In genomic region chr16:80212769-80213168, GRCm38 (mm10) we compare ENCODE assay signal across 24 mouse cellular contexts.
DNase-seq lines count a peak whose midpoint lies in the region; ATAC-seq and TF ChIP-seq lines count a peak whose summit lies in the region.
"Had no signal": no experiment of that assay in that cellular context is flagged by ENCODE, and none has a peak within 500 bp of the region (broad histone marks: within the 10 kb centered on the region; RNA-seq: fewer than 3 reads in every experiment).

No protein-coding gene starts in this region.

- no peak overlapping the region for H3K4me3 ChIP-seq in liver, postnatal 0 days (ENCODE audit: low read depth, low read length)
- H3K4me3 ChIP-seq: gastrocnemius, adult 2 months; heart, embryonic 15.5 days; midbrain, embryonic 15.5 days had no signal

- no peak for ATAC-seq in liver, postnatal 0 days
- ATAC-seq: CD4-positive, CD25-positive, alpha-beta regulatory T cell, adult 4 months; forebrain, embryonic 14.5 days; hindbrain, embryonic 16.5 days; midbrain, embryonic 15.5 days had no signal

- DNase-seq in brain, adult 2 months (ENCODE audit: low read depth, low spot score) = peak; percentile 21
- peak; percentile 45 to 47 for DNase-seq in cerebellum, adult 18-20 months
- DNase-seq in cerebellum, postnatal 10 days = peak; percentile 81 to 82
- DNase-seq in gonadal fat pad, adult 2 months (ENCODE audit: low read depth) = peak; percentile 42
- no peak for DNase-seq in spleen, postnatal 36 days (ENCODE audit: low spot score in 2 of 2)
- DNase-seq in liver, postnatal 0 days = no peak
- DNase-seq in frontal cortex, postnatal 10 days (ENCODE audit: low spot score in 2 of 2) = no peak
- DNase-seq: adrenal gland, postnatal 25 days; gastrocnemius, adult 2 months; kidney, adult 2 months; kidney, postnatal 4 days; layer of hippocampus, postnatal 36 days; liver; lung, embryonic 14.5 days; lung, postnatal 14 days; right cerebral cortex, adult 18-20 months; thymus, postnatal 4 days had no signal

- no peak overlapping the region for H3K9ac ChIP-seq in liver, postnatal 0 days (replicated peaks)
- H3K9ac ChIP-seq: heart, embryonic 15.5 days; liver, embryonic 14.5 days; lung, embryonic 14.5 days; midbrain, embryonic 15.5 days had no signal

- no peak for TF ChIP-seq EP300 in liver, postnatal 0 days (IDR thresholded peaks at IDR 0.05; ENCODE audit: low read depth)

- TF ChIP-seq CTCF in liver, postnatal 0 days (IDR thresholded peaks at IDR 0.05; ENCODE audit: low read depth) = no peak

- no peaks in the 10 kb centered on the region for H3K36me3 ChIP-seq in liver, postnatal 0 days (replicated peaks; ENCODE audit: insufficient read depth, low read length)
- H3K36me3 ChIP-seq: heart, embryonic 15.5 days; midbrain, embryonic 15.5 days had no signal

- H3K4me1 ChIP-seq in liver, postnatal 0 days (ENCODE audit: insufficient read depth) = no peaks in the 10 kb centered on the region
- H3K4me1 ChIP-seq: heart, embryonic 15.5 days; midbrain, embryonic 15.5 days had no signal

- H3K27ac ChIP-seq in liver, postnatal 0 days (ENCODE audit: low read depth) = no peak overlapping the region
- H3K27ac ChIP-seq: gastrocnemius, adult 2 months; heart, embryonic 15.5 days; kidney, postnatal 0 days; liver, embryonic 14.5 days; midbrain, embryonic 15.5 days had no signal

- no peak overlapping the region for H3K4me2 ChIP-seq in liver, postnatal 0 days (ENCODE audit: low read depth, low read length)
- H3K4me2 ChIP-seq: heart, embryonic 15.5 days; lung, embryonic 14.5 days; midbrain, embryonic 15.5 days had no signal

- no peaks in the 10 kb centered on the region for H3K27me3 ChIP-seq in liver, postnatal 0 days (ENCODE audit: insufficient read depth, low read length)
- H3K27me3 ChIP-seq: heart, embryonic 15.5 days; midbrain, embryonic 15.5 days had no signal

- H3K9me3 ChIP-seq in liver, postnatal 0 days (ENCODE audit: low read length) = no peaks in the 10 kb centered on the region
- H3K9me3 ChIP-seq: heart, embryonic 15.5 days; midbrain, embryonic 15.5 days had no signal

Comparison
In these comparisons a context has a peak if more than half of its experiments do, and no peak if none do; other contexts are left out.
1. DNase-seq: peak in brain, adult 2 months (single experiment), cerebellum, adult 18-20 months (2 of 2), cerebellum, postnatal 10 days (2 of 2) and gonadal fat pad, adult 2 months (single experiment); none in spleen, postnatal 36 days (0 of 2), liver, postnatal 0 days (single experiment) and frontal cortex, postnatal 10 days (0 of 2).